Mouse (Mus musculus) left cerebral cortex, adult 2 months (tissue): ENCODE results near the gene Dnajb8. TPM values are rescaled to one million over a fixed set of nuclear protein-coding genes. Genes with fewer than 3 reads are reported as not detected.

Experiments used
- DNase-seq, 2 experiments: peaks; one replicate each; pipeline ENCODE4 v3.0.0; 2021 to 2022; ENCODE audit warnings: low spot score in 2 of 2, mixed read lengths in 1 of 2; ENCODE audit errors: extremely low spot score in 1 of 2
- H3K27ac ChIP-seq: fragments of 200-600 bp; 2 replicates; pipeline ENCODE4 v1.8.1; 2022
- H3K4me3 ChIP-seq: fragments of 200-600 bp; 2 replicates; pipeline ENCODE4 v1.8.1; 2022
- CTCF ChIP-seq: fragments of 200-600 bp; IDR thresholded peaks from 2 replicates; pipeline ENCODE4 v1.8.1; 2022; ENCODE audit warnings: antibody characterized with exemption, mild to moderate bottlenecking, moderate library complexity
- intact Hi-C: fragments of 180-260 bp; cut with DNase I; formaldehyde crosslinking; loops from one replicate; pipeline ENCODE4 v1.15.1; 2025
- long read RNA-seq, 2 experiments: library from polyadenylated mRNA; stranded (forward); transcript quantifications; one replicate each; pipeline ENCODE4 v2.0.0; 2021; ENCODE audit warnings: borderline mapping rate in 2 of 2
- total RNA-seq, 2 experiments: library from RNA; stranded (reverse); gene quantifications; 2 replicates each; pipeline ENCODE4 v1.2.3; 2021

The Dnajb8 gene
- not detected for total RNA-seq
- long read RNA-seq, experiment 1 = 0 reads
- long read RNA-seq, experiment 2 = 0 reads

GRCm38 (mm10) chr6:88221968-88222367, at the start of gene Dnajb8:
Dnajb8 (plus strand) TSS chr6:88222268.
- DNase-seq = no peak
- intact Hi-C loops = no loop called here
- no peak for TF ChIP-seq CTCF
- H3K4me3 ChIP-seq = no peak within 1 kb of the TSS
- no peak within 1 kb of the TSS for H3K27ac ChIP-seq

GRCm38 (mm10) chr6:88174191-88174590, 47.9 kb upstream of the Dnajb8 start:
- H3K4me3 ChIP-seq = no peak overlapping the region
- TF ChIP-seq CTCF = no peak

GRCm38 (mm10) chr6:88174676-88175075, 47.4 kb upstream of the Dnajb8 start:
- DNase-seq = no peak
- H3K4me3 ChIP-seq = no peak overlapping the region
- TF ChIP-seq CTCF = no peak
- H3K27ac ChIP-seq = no peak overlapping the region
- intact Hi-C loops = no loop called here

More at GRCm38 (mm10) chr6:88174191-88174590, 47.9 kb upstream of the Dnajb8 start:
- H3K27ac ChIP-seq = no peak overlapping the region
- no peak for DNase-seq
- intact Hi-C loops = no loop called here

GRCm38 (mm10) chr6:88184671-88185070, 37.4 kb upstream of the Dnajb8 start:
- no peak for DNase-seq
- no peak overlapping the region for H3K27ac ChIP-seq
- intact Hi-C loops = loop anchor here (5.0 kb wide), 2 partner anchors 303 to 318 kb away; no protein-coding TSS in a partner anchor
- no peak for TF ChIP-seq CTCF
- H3K4me3 ChIP-seq = no peak overlapping the region

GRCm38 (mm10) chr6:88188148-88188547, 33.9 kb upstream of the Dnajb8 start:
- TF ChIP-seq CTCF = no peak
- Histone ChIP-seq H3K4me3 (no peak overlapping the region), H3K27ac (no peak overlapping the region)
- no peak for DNase-seq
- intact Hi-C loops = loop anchor here (2.0 to 5.0 kb wide), 4 partner anchors 63 to 314 kb away; no protein-coding TSS in a partner anchor

- peak; percentile 96 for TF ChIP-seq CTCF
- Histone ChIP-seq H3K27ac (no peak overlapping the region), H3K4me3 (peak overlapping the region; percentile 52)
- peak; percentile 68 to 76 for DNase-seq
- intact Hi-C loops = loop anchor here (2.0 to 5.0 kb wide), 4 partner anchors 65 to 313 kb away; no protein-coding TSS in a partner anchor
These were observed 32.6 kb upstream of the Dnajb8 start for GRCm38 (mm10) chr6:88189312-88190042.

- DNase-seq = no peak
- TF ChIP-seq CTCF = no peak
These were observed 32.1 kb upstream of the Dnajb8 start for GRCm38 (mm10) chr6:88190043-88190309.

GRCm38 (mm10) chr6:88190310-88191023, 31.6 kb upstream of the Dnajb8 start:
- TF ChIP-seq CTCF = no peak
- H3K27ac ChIP-seq = no peak overlapping the region
- H3K4me3 ChIP-seq = no peak overlapping the region
- intact Hi-C loops = no loop called here
- no peak for DNase-seq

More at GRCm38 (mm10) chr6:88190043-88190309, 32.1 kb upstream of the Dnajb8 start:
- peak overlapping the region; percentile 52 for H3K4me3 ChIP-seq
- intact Hi-C loops = no loop called here
- no peak overlapping the region for H3K27ac ChIP-seq

- TF ChIP-seq CTCF = no peak
- intact Hi-C loops = no loop called here
- Histone ChIP-seq H3K4me3 (no peak overlapping the region), H3K27ac (no peak overlapping the region)
- DNase-seq = no peak
These were observed 31.1 kb upstream of the Dnajb8 start for GRCm38 (mm10) chr6:88191024-88191365.

GRCm38 (mm10) chr6:88191411-88192070, 30.5 kb upstream of the Dnajb8 start:
- Histone ChIP-seq H3K27ac (no peak overlapping the region), H3K4me3 (no peak overlapping the region)
- intact Hi-C loops = no loop called here
- no peak for TF ChIP-seq CTCF
- DNase-seq = no peak

GRCm38 (mm10) chr6:88192756-88193155, 29.3 kb upstream of the Dnajb8 start:
- Histone ChIP-seq H3K27ac (no peak overlapping the region), H3K4me3 (no peak overlapping the region)
- intact Hi-C loops = no loop called here
- TF ChIP-seq CTCF = no peak
- no peak for DNase-seq

GRCm38 (mm10) chr6:88193433-88194052, 28.5 kb upstream of the Dnajb8 start, which contains the start of gene Gata2:
Gata2 (plus strand) TSS chr6:88193891.
- H3K4me3 ChIP-seq = peak within 1 kb of the TSS; percentile 28
- TF ChIP-seq CTCF = no peak; the same call in 1 of the 2 replicates
- no peak within 1 kb of the TSS for H3K27ac ChIP-seq
- intact Hi-C loops = no loop called here
- DNase-seq = no peak
